Mouse (Mus musculus) kidney, adult 9 months (tissue): Measurements from ENCODE around the gene Dhrs1.

Experiments
- DNase-seq: peaks from one replicate; pipeline ENCODE4 v3.0.0; 2022

Dhrs1 gene

GRCm38 (mm10) chr14:55745180-55745860, at the start of gene Dhrs1, which contains the start of gene Nop9:
Dhrs1 (minus strand) TSS chr14:55745690.
Nop9 (plus strand) TSS chr14:55745693.
- DNase-seq: peak; percentile 91

- peak; percentile 3 for DNase-seq
Measured at GRCm38 (mm10) chr14:55793946-55794345, 48.5 kb upstream of the Dhrs1 start.

- DNase-seq: no peak
Measured at GRCm38 (mm10) chr14:55793461-55793860, 48.0 kb upstream of the Dhrs1 start.

- peak; percentile 33 for DNase-seq
Measured at GRCm38 (mm10) chr14:55788256-55789050, 43.0 kb upstream of the Dhrs1 start, which contains the start of gene Ripk3. Ripk3 (minus strand) TSS chr14:55788865.

GRCm38 (mm10) chr14:55787731-55788130, 42.2 kb upstream of the Dhrs1 start:
- DNase-seq: peak; percentile 0

GRCm38 (mm10) chr14:55785195-55785594, 39.7 kb upstream of the Dhrs1 start:
- peak; percentile 6 for DNase-seq

- peak; percentile 5 for DNase-seq
Measured at GRCm38 (mm10) chr14:55783958-55784235, 38.4 kb upstream of the Dhrs1 start, which contains the start of gene Adcy4. Adcy4 (minus strand) TSS chr14:55784095.

- peak; percentile 67 for DNase-seq
Measured at GRCm38 (mm10) chr14:55783171-55783957, 37.9 kb upstream of the Dhrs1 start.

GRCm38 (mm10) chr14:55782361-55782960, 37.0 kb upstream of the Dhrs1 start:
- DNase-seq: peak; percentile 1

- peak; percentile 79 for DNase-seq
Measured at GRCm38 (mm10) chr14:55781310-55781709, 35.8 kb upstream of the Dhrs1 start.

GRCm38 (mm10) chr14:55780736-55781135, 35.2 kb upstream of the Dhrs1 start:
- DNase-seq: no peak

GRCm38 (mm10) chr14:55779656-55780055, 34.2 kb upstream of the Dhrs1 start:
- DNase-seq: no peak

GRCm38 (mm10) chr14:55778686-55779085, 33.2 kb upstream of the Dhrs1 start:
- no peak for DNase-seq

- no peak for DNase-seq
Measured at GRCm38 (mm10) chr14:55777806-55778205, 32.3 kb upstream of the Dhrs1 start.

GRCm38 (mm10) chr14:55777176-55777575, 31.7 kb upstream of the Dhrs1 start:
- no peak for DNase-seq

- no peak for DNase-seq
Measured at GRCm38 (mm10) chr14:55776711-55777110, 31.2 kb upstream of the Dhrs1 start.

- no peak for DNase-seq
Measured at GRCm38 (mm10) chr14:55769087-55769703, 23.7 kb upstream of the Dhrs1 start.

- DNase-seq: no peak
Measured at GRCm38 (mm10) chr14:55768555-55768954, 23.1 kb upstream of the Dhrs1 start.

GRCm38 (mm10) chr14:55767519-55768414, 22.3 kb upstream of the Dhrs1 start:
- peak; percentile 79 for DNase-seq

GRCm38 (mm10) chr14:55765696-55766095, 20.2 kb upstream of the Dhrs1 start, which contains the start of gene Ltb4r1:
Ltb4r1 (plus strand) TSS chr14:55765962.
- DNase-seq: no peak

GRCm38 (mm10) chr14:55763166-55763565, 17.7 kb upstream of the Dhrs1 start:
- DNase-seq: no peak
